Mouse (Mus musculus) lung, embryonic 14.5 days (tissue): ENCODE results near the gene Rs1. TPM values are rescaled to one million over a fixed set of nuclear protein-coding genes. Genes with fewer than 3 reads are reported as not detected.
"Not testable (repeated sequence)": the region's sequence is repeated elsewhere in the genome, so short reads cannot be mapped to it uniquely, and the experiment has no call there.

Experiments used
- ATAC-seq: fragments of 200-750 bp; cut with Nextera tagmentation; 2 replicates; pipeline ENCODE4 v1.8.0; 2017; ENCODE audit warnings: mild to moderate bottlenecking, moderate TSS enrichment, moderate library complexity; ENCODE audit not compliant: insufficient read depth
- DNase-seq: peaks from one replicate; pipeline ENCODE4 v3.0.0-alpha.2; 2015
- H3K27ac ChIP-seq: fragments of 300-500 bp; sonication (generic); 2 replicates; pipeline ENCODE4 v1.5.1; 2014; ENCODE audit warnings: low read depth, mild to moderate bottlenecking, moderate library complexity
- H3K27me3 ChIP-seq: fragments of 300-500 bp; sonication (generic); 2 replicates; pipeline ENCODE4 v1.6.1; 2014; ENCODE audit warnings: low read length, control low read depth; ENCODE audit not compliant: insufficient read depth
- H3K36me3 ChIP-seq: fragments of 300-500 bp; sonication (generic); 2 replicates; pipeline ENCODE4 v1.6.1; 2014; ENCODE audit warnings: control low read depth; ENCODE audit not compliant: insufficient read depth
- H3K4me1 ChIP-seq: fragments of 300-500 bp; sonication (generic); 2 replicates; pipeline ENCODE4 v1.6.1; 2014; ENCODE audit warnings: antibody characterized with exemption, control low read depth; ENCODE audit not compliant: insufficient read depth
- H3K4me2 ChIP-seq: fragments of 300-500 bp; sonication (generic); 2 replicates; pipeline ENCODE4 v1.6.1; 2014; ENCODE audit warnings: mild to moderate bottlenecking
- H3K4me3 ChIP-seq: fragments of 300-500 bp; sonication (generic); 2 replicates; pipeline ENCODE4 v1.5.1; 2014; ENCODE audit warnings: low read depth, low read length
- H3K9ac ChIP-seq: fragments of 300-500 bp; sonication (generic); 2 replicates; pipeline ENCODE4 v1.6.1; 2014
- H3K9me3 ChIP-seq: fragments of 300-500 bp; sonication (generic); 2 replicates; pipeline ENCODE4 v1.6.1; 2016; ENCODE audit warnings: low read depth, low read length, control low read depth
- CTCF ChIP-seq: IDR thresholded peaks from 2 replicates; pipeline ENCODE4 v1.5.1; 2016; ENCODE audit warnings: antibody characterized with exemption, low read depth
- WGBS: fragments of 180-500 bp; shearing (Covaris S2); extraction: QIAGEN DNeasy Blood & Tissue Kit; methylation state at CpG from one replicate; pipeline ENCODE4 v1.1.7; 2014; 5-methylcytosine and 5-hydroxymethylcytosine counted together
- polyA plus RNA-seq: library from polyadenylated mRNA; unstranded; fragments of >200 nt; fragmentation: Nextera tagmentation; extraction: Ambion mirVana; gene quantifications from 2 replicates; pipeline ENCODE4 v1.2.1, GENCODE M21; 2014

The Rs1 gene
- polyA plus RNA-seq, result not detected in 2 replicates

- Histone ChIP-seq H3K4me3 (peak within 1 kb of the TSS; percentile 44), H3K36me3 (no peaks in the 10 kb centered on the region), H3K27me3 (no peaks in the 10 kb centered on the region), H3K27ac (no peak within 1 kb of the TSS), H3K4me2 (peak within 1 kb of the TSS; percentile 52), H3K9ac (peak within 1 kb of the TSS; percentile 23; the same call in 1 of the 2 replicates), H3K9me3 (no peaks in the 10 kb centered on the region), H3K4me1 (no peaks in the 10 kb centered on the region)
- DNase-seq, result no peak
- WGBS, result 85% methylated on average over 2 of the region's 2 CpGs
- no peak for TF ChIP-seq CTCF
- no peak for ATAC-seq
Measured at GRCm38 (mm10) chrX:160767713-160768112, at the start of gene Rs1. Gene Rs1 (plus strand): TSS chrX:160768013.

DNA sequence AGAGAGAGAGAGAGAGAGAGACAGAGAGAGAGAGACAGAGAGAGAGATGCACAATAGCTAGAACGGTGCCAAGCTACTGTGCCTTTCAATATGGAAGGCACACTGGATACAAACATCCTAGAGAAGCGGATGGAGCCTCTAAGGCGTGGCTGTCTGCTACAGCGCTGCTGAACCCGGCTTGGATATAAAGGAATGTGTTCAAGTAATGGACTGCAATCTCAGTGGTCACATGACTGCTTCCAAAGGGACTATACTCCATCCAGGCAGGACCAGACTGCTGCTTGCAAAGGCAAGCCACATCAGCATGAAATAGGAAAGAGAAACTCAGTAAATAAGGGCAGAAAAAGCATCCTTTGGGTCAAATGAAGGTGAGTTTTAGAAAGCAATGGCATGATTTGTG lies 32.2 kb upstream of the Rs1 start, which contains the start of gene Ppef1:
Gene Ppef1 (minus strand): TSS at position 116 of the 400 bp plus-strand sequence.
- Histone ChIP-seq H3K27ac (no peak within 1 kb of the TSS), H3K4me3 (no peak within 1 kb of the TSS), H3K4me2 (no peak within 1 kb of the TSS), H3K9me3 (no peaks in the 10 kb centered on the region), H3K9ac (no peak within 1 kb of the TSS), H3K27me3 (no peaks in the 10 kb centered on the region), H3K36me3 (no peaks in the 10 kb centered on the region), H3K4me1 (no peaks in the 10 kb centered on the region)
- ATAC-seq (no peak), DNase-seq (no peak)
- TF ChIP-seq CTCF, result no peak
- WGBS, result 63% methylated on average over 5 of the region's 5 CpGs

DNA sequence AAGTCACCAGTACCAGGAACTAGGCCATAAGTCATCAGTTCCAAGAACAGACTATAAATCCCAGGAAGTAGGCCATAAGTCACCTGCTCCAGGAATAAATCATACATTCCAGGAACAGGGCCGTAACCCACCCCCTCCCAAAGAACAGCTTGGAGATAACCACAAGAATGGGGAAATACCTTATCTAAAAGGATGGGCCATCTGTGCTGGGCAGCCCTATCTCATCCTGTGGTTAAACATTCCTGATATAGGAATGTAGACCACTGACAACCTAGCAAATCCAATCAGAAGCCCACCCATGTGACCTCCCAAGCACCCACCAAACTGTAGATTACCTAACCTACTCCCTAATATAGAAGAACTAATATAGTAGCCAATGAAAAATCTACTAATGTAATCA lies 22.4 kb upstream of the Rs1 start:
- H3K4me3 ChIP-seq, result no peak overlapping the region
- WGBS, result 72% methylated on average over 1 of the region's 1 CpGs
- no peak for TF ChIP-seq CTCF
- no peak overlapping the region for H3K4me2 ChIP-seq
- ATAC-seq (no peak), DNase-seq (no peak)
- no peak overlapping the region for H3K9ac ChIP-seq
- H3K4me1 ChIP-seq, result no peaks in the 10 kb centered on the region
- no peaks in the 10 kb centered on the region for H3K27me3 ChIP-seq
- no peaks in the 10 kb centered on the region for H3K36me3 ChIP-seq
- H3K27ac ChIP-seq, result no peak overlapping the region
- H3K9me3 ChIP-seq, result no peaks in the 10 kb centered on the region

DNA sequence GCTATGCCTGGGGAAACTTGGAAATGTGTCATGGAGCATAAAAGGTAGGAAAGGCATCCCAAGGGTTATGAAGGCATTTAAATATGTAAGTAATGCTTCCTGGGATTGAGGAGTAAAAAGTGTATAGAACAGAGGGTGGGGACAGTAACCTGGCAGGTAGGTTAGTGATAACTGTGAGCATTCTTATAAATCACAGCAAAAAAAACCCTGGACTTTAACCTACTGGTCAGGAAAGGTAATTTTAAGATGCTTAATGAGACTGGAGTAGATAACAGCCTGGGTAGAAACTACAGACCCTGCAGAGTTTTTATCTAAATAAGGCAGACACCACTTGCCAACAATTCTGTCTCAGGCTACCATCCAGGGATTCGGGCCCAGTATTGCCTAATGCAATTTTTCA lies 19.2 kb upstream of the Rs1 start:
- no peaks in the 10 kb centered on the region for H3K4me1 ChIP-seq
- no peak overlapping the region for H3K4me2 ChIP-seq
- DNase-seq (no peak), ATAC-seq (no peak)
- no peaks in the 10 kb centered on the region for H3K9me3 ChIP-seq
- no peak for TF ChIP-seq CTCF
- no peak overlapping the region for H3K9ac ChIP-seq
- H3K27ac ChIP-seq, result no peak overlapping the region
- WGBS, result 61% methylated on average over 1 of the region's 1 CpGs
- no peaks in the 10 kb centered on the region for H3K36me3 ChIP-seq
- H3K27me3 ChIP-seq, result no peaks in the 10 kb centered on the region
- H3K4me3 ChIP-seq, result no peak overlapping the region

GRCm38 (mm10) chrX:160750808-160751207 lies 17.0 kb upstream of the Rs1 start:
- Histone ChIP-seq H3K9me3 (no peaks in the 10 kb centered on the region), H3K27ac (no peak overlapping the region), H3K4me3 (no peak overlapping the region), H3K4me1 (no peaks in the 10 kb centered on the region), H3K9ac (no peak overlapping the region), H3K4me2 (no peak overlapping the region), H3K36me3 (no peaks in the 10 kb centered on the region), H3K27me3 (no peaks in the 10 kb centered on the region)
- WGBS, result 91% methylated on average over 8 of the region's 8 CpGs
- ATAC-seq (no peak), DNase-seq (no peak)
- TF ChIP-seq CTCF, result no peak

DNA sequence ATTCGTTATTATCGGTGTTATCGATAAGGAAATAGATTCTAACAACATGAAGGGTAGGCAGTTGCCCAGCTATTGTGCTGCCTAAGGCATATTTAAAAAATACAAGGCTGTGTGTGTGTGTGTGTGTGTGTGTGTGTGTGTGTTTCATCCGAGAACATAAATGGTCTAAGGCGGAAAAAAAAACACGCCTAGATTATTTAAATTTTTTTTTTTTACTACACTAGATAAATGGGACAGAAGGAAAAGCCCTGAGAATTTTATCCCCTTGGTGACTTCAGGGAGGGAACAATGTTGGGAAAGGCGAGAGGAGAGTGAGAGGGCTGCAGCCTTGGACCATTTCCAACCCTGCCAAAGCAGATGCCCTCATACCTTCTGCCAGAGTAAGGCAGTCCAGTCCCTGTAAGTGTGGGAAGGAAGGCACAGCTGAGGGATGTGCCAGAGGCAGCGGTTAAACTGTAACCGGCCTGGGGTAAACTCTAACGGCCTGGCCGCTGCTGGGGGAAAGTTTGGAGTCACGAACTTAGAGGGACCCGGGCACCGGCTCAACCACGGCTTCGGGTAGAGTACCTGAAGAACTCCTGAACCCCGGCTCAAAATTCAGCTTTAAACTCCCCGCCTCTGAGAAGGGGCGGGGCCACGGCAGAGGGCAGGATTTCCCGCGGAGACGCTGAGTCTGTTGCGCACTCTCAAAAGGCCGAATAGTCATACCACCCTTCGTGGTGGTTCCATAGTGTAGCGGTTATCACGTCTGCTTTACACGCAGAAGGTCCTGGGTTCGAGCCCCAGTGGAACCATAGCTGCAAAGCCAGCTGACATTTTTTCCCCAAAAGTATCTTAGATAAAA lies 2.2 kb upstream of the Rs1 start:
- H3K27me3 ChIP-seq, result no peaks in the 10 kb centered on the region
- H3K36me3 ChIP-seq, result no peaks in the 10 kb centered on the region
- no peak for TF ChIP-seq CTCF
- DNase-seq (peak; percentile 94), ATAC-seq (peak; percentile 96)
- peak overlapping the region; percentile 44 for H3K4me3 ChIP-seq
- H3K27ac ChIP-seq, result no peak overlapping the region
- H3K9ac ChIP-seq, result peak overlapping the region; percentile 36
- no peaks in the 10 kb centered on the region for H3K4me1 ChIP-seq
- peak overlapping the region; percentile 52 for H3K4me2 ChIP-seq
- no peaks in the 10 kb centered on the region for H3K9me3 ChIP-seq
- WGBS, result 23% methylated on average over 29 of the region's 30 CpGs

GRCm38 (mm10) chrX:160766233-160766616 lies 1.6 kb upstream of the Rs1 start:
- peak; percentile 92 for ATAC-seq
- 0 out of 2 replicates have a peak overlapping the region, but pooled peaks have one; percentile 18 for H3K27ac ChIP-seq
- H3K9ac ChIP-seq, result peak overlapping the region; percentile 34
- no peaks in the 10 kb centered on the region for H3K4me1 ChIP-seq
- peak overlapping the region; percentile 52 for H3K4me2 ChIP-seq
- 20% methylated on average over 15 of the region's 15 CpGs for WGBS
- H3K27me3 ChIP-seq, result no peaks in the 10 kb centered on the region
- peak; percentile 65 for DNase-seq
- no peaks in the 10 kb centered on the region for H3K36me3 ChIP-seq
- TF ChIP-seq CTCF, result no peak
- H3K9me3 ChIP-seq, result no peaks in the 10 kb centered on the region
- H3K4me3 ChIP-seq, result peak overlapping the region; percentile 44

DNA sequence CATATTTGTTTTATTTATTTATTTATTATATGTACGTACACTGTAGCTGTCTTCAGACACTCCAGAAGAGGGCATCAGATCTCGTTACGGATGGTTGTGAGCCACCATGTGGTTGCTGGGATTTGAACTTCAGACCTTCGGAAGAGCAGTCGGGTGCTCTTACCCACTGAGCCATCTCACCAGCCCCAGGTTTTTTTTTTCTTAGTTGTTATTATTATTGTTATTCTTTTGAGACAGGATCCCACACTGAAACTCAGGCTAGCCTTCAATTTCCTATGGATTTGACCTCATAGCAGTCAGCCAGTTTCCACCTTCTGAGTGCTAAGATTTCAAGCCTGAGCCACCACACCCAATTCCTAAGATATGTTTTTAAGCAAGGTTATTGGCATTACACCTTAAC lies 1.8 kb downstream of the Rs1 start:
- H3K36me3 ChIP-seq, H3K27me3 ChIP-seq, DNase-seq, H3K4me3 ChIP-seq, H3K4me2 ChIP-seq, H3K9me3 ChIP-seq, H3K4me1 ChIP-seq, H3K9ac ChIP-seq, H3K27ac ChIP-seq, ATAC-seq: not testable (repeated sequence)
- 83% methylated on average over 5 of the region's 5 CpGs for WGBS
